Mouse (Mus musculus): ENCODE measurements around the gene Rtbdn. TPM values are rescaled to one million over a fixed set of nuclear protein-coding genes. Genes with fewer than 3 reads are reported as not detected.

Gene Rtbdn
- total RNA-seq, 1 experiment, result 0.13 TPM

DNA sequence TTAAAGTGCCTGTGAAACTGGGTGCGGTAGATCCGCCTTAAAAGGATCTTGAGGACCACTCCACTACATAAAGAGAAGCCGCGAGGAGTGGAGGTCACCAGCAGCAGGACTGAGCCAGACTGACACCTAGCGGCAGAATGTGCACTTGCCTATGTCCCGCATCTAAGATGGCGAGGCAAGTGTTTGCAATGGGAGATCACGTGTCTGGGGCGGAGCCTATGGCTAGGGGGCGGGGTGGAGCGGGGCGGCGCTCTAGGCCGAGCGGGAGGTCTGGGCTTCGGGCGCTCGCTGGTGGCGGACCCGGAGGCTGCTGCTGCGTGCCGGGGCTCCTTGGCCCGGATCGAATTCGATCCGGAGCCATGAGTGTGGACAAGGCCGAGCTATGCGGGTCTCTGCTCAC, 43.6 kb downstream of the Rtbdn start, which contains the start of gene Hook2:
Gene Hook2, plus strand, starts transcription at position 255 of the 400 bp plus-strand sequence.
- Histone ChIP-seq H3K27ac (ENCODE audit: insufficient read depth, low read depth, low read length, poor library complexity, severe bottlenecking) (peak within 1 kb of the TSS; percentile 96), H3K4me3 (ENCODE audit: insufficient read depth in 1 of 2, low read depth in 1 of 2, low read length in 2 of 2, poor library complexity in 1 of 2, severe bottlenecking in 1 of 2) (peak within 1 kb of the TSS; percentile 86 to 89), H3K36me3 (ENCODE audit: control insufficient read depth, insufficient read depth, low read length, poor library complexity, severe bottlenecking) (peaks cover 15% of the 10 kb centered on the region), H3K9me3 (ENCODE audit: control insufficient read depth, insufficient read depth, low read depth, low read length) (no peaks in the 10 kb centered on the region), H3K9ac (ENCODE audit: insufficient read depth, low read depth, low read length, poor library complexity, severe bottlenecking) (peak within 1 kb of the TSS; percentile 97), H3K4me1 (ENCODE audit: control insufficient read depth in 2 of 2, insufficient read depth in 2 of 2, low read length in 2 of 2, poor library complexity in 1 of 2) (peaks cover 9 to 13% of the 10 kb centered on the region in 2 experiments)
- TF ChIP-seq ZC3H11A (IDR thresholded peaks at IDR 0.05; ENCODE audit: borderline replicate concordance, low read depth, low read length) (no peak), HCFC1 (IDR thresholded peaks at IDR 0.05; ENCODE audit: borderline replicate concordance, insufficient read depth, low read length) (0 out of 2 replicates have a peak, but pooled peaks have one; percentile 38)
- in situ Hi-C loops (cut with MboI; ENCODE audit: low sequenced_read_pairs in 2 of 2, unreplicated experiment in 2 of 2), result no loop called here
- peak; percentile 98 for DNase-seq (ENCODE audit: low read depth, low spot score)

DNA sequence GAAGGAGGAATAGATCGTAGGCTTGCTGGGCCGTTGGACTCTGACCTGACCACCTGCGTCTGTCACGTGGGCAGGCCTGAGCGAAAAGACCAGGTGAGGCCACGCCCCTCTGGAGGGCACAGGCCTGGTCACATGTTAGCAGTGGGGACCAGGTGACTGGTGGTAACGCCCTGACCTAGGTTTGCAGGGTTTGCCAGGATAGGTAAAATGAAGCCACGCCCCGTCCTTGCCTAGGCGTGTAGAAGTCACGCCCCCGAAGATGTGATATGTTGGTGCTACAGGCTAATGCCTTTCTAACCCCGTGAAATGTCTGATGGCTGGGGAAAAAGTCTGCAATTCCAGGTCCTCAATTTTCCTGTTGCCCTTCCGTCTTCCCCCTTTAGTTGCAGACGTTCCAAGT, 44.0 kb downstream of the Rtbdn start:
- Histone ChIP-seq H3K36me3 (ENCODE audit: control insufficient read depth, insufficient read depth, low read length, poor library complexity, severe bottlenecking) (peaks cover 15% of the 10 kb centered on the region), H3K4me3 (ENCODE audit: insufficient read depth in 1 of 2, low read depth in 1 of 2, low read length in 2 of 2, poor library complexity in 1 of 2, severe bottlenecking in 1 of 2) (peak overlapping the region; percentile 86 to 89), H3K27ac (ENCODE audit: insufficient read depth, low read depth, low read length, poor library complexity, severe bottlenecking) (peak overlapping the region; percentile 96), H3K9ac (ENCODE audit: insufficient read depth, low read depth, low read length, poor library complexity, severe bottlenecking) (peak overlapping the region; percentile 97), H3K9me3 (ENCODE audit: control insufficient read depth, insufficient read depth, low read depth, low read length) (no peaks in the 10 kb centered on the region), H3K4me1 (ENCODE audit: control insufficient read depth in 2 of 2, insufficient read depth in 2 of 2, low read length in 2 of 2, poor library complexity in 1 of 2) (peaks cover 9 to 13% of the 10 kb centered on the region in 2 experiments)
- TF ChIP-seq HCFC1 (IDR thresholded peaks at IDR 0.05; ENCODE audit: borderline replicate concordance, insufficient read depth, low read length) (no peak), MAFK (IDR thresholded peaks at IDR 0.05; ENCODE audit: insufficient read depth, low read depth, low read length) (no peak), ZC3H11A (IDR thresholded peaks at IDR 0.05; ENCODE audit: borderline replicate concordance, low read depth, low read length) (no peak), ZNF384 (IDR thresholded peaks at IDR 0.05; ENCODE audit: low read depth, low read length) (no peak), CHD2 (IDR thresholded peaks at IDR 0.05; ENCODE audit: low read depth, low read length) (no peak)
- in situ Hi-C loops (cut with MboI; ENCODE audit: low sequenced_read_pairs in 2 of 2, unreplicated experiment in 2 of 2), result no loop called here
- no peak for DNase-seq (ENCODE audit: low read depth, low spot score)

DNA sequence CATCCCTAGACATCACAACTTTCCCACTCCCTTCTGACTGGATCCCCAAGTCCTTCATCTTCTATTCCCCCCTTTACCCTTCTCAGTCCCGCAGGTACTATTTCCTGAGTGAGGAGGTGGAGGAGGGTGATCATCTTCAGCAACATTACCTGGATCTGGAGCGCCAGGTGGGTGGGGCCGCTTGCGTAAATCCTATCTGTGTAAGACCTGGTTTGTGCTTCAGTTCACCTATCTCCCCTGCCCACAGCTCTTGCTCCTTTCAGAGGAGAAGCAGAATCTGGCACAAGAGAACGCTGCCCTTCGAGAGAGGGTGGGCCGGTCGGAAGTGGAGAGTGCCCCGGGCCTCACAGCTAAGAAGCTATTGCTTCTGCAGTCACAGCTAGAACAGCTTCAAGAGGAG, 47.6 kb downstream of the Rtbdn start:
- H3K27ac ChIP-seq (ENCODE audit: insufficient read depth, low read depth, low read length, poor library complexity, severe bottlenecking), result no peak overlapping the region
- no peak overlapping the region for H3K9ac ChIP-seq (ENCODE audit: insufficient read depth, low read depth, low read length, poor library complexity, severe bottlenecking)
- TF ChIP-seq ZNF384 (IDR thresholded peaks at IDR 0.05; ENCODE audit: low read depth, low read length) (no peak), CHD2 (IDR thresholded peaks at IDR 0.05; ENCODE audit: low read depth, low read length) (no peak), HCFC1 (IDR thresholded peaks at IDR 0.05; ENCODE audit: borderline replicate concordance, insufficient read depth, low read length) (no peak), ZC3H11A (IDR thresholded peaks at IDR 0.05; ENCODE audit: borderline replicate concordance, low read depth, low read length) (no peak), MAFK (IDR thresholded peaks at IDR 0.05; ENCODE audit: insufficient read depth, low read depth, low read length) (no peak)
- peaks cover 0 to 15% of the 10 kb centered on the region in 2 experiments; a peak in 3 of 4 replicates for H3K4me1 ChIP-seq (ENCODE audit: control insufficient read depth in 2 of 2, insufficient read depth in 2 of 2, low read length in 2 of 2, poor library complexity in 1 of 2)
- H3K36me3 ChIP-seq (ENCODE audit: control insufficient read depth, insufficient read depth, low read length, poor library complexity, severe bottlenecking), result peaks cover 32% of the 10 kb centered on the region
- DNase-seq (ENCODE audit: low read depth, low spot score), result no peak
- no peak overlapping the region for H3K4me3 ChIP-seq (ENCODE audit: insufficient read depth in 1 of 2, low read depth in 1 of 2, low read length in 2 of 2, poor library complexity in 1 of 2, severe bottlenecking in 1 of 2)
- no peaks in the 10 kb centered on the region for H3K9me3 ChIP-seq (ENCODE audit: control insufficient read depth, insufficient read depth, low read depth, low read length)
- in situ Hi-C loops (cut with MboI; ENCODE audit: low sequenced_read_pairs in 2 of 2, unreplicated experiment in 2 of 2), result no loop called here

DNA sequence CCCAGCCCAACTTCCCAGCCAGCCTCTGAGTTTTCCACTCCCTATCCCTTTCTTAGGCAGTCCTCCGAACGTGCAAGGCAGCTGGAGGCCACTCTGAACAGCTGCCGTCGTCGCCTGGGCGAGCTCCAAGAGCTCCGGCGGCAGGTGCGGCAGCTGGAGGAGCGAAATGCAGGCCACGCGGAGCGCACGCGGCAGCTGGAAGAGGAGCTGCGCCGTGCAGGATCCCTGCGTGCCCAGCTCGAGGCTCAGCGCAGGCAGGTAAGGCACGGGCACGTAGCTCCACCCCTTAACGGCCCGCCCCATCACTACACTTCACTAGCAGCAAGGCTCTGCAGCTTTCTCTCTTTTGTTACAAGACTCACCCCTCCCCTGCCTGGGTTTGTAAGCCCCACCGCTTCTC, 48.9 kb downstream of the Rtbdn start:
- Histone ChIP-seq H3K9me3 (ENCODE audit: control insufficient read depth, insufficient read depth, low read depth, low read length) (no peaks in the 10 kb centered on the region), H3K27ac (ENCODE audit: insufficient read depth, low read depth, low read length, poor library complexity, severe bottlenecking) (no peak overlapping the region), H3K36me3 (ENCODE audit: control insufficient read depth, insufficient read depth, low read length, poor library complexity, severe bottlenecking) (peaks cover 34% of the 10 kb centered on the region), H3K4me1 (ENCODE audit: control insufficient read depth in 2 of 2, insufficient read depth in 2 of 2, low read length in 2 of 2, poor library complexity in 1 of 2) (peaks cover 0 to 15% of the 10 kb centered on the region in 2 experiments; a peak in 3 of 4 replicates), H3K9ac (ENCODE audit: insufficient read depth, low read depth, low read length, poor library complexity, severe bottlenecking) (peak overlapping the region; percentile 71; the same call in 1 of the 2 replicates), H3K4me3 (ENCODE audit: insufficient read depth in 1 of 2, low read depth in 1 of 2, low read length in 2 of 2, poor library complexity in 1 of 2, severe bottlenecking in 1 of 2) (peak overlapping the region in 1 of 2 experiments; percentile 32; a peak in 2 of 4 replicates)
- no peak for DNase-seq (ENCODE audit: low read depth, low spot score)
- in situ Hi-C loops (cut with MboI; ENCODE audit: low sequenced_read_pairs in 2 of 2, unreplicated experiment in 2 of 2), result no loop called here
- TF ChIP-seq CHD2 (IDR thresholded peaks at IDR 0.05; ENCODE audit: low read depth, low read length), result no peak
- TF ChIP-seq ZC3H11A (IDR thresholded peaks at IDR 0.05; ENCODE audit: borderline replicate concordance, low read depth, low read length), result no peak
- no peak for TF ChIP-seq HCFC1 (IDR thresholded peaks at IDR 0.05; ENCODE audit: borderline replicate concordance, insufficient read depth, low read length)
- no peak for TF ChIP-seq ZNF384 (IDR thresholded peaks at IDR 0.05; ENCODE audit: low read depth, low read length)
- TF ChIP-seq MAFK (IDR thresholded peaks at IDR 0.05; ENCODE audit: insufficient read depth, low read depth, low read length), result no peak

DNA sequence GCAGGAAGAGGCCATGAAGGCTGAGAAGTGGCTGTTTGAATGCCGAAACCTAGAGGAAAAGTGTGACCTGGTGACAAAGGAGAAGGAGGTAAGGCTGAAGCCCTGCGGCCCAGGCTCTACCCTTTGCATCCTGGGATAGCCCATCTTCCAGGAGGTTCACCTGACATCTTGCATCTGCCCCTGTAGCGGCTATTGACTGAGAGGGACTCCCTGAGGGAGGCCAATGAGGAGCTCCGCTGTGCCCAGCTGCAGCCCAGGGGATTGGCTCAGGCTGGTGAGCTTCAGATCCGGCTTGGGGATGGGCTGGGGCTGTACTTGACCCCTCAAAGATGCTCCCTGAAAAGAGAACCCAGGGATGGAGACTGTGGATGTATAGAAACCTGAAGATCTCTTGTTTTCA, 50.2 kb downstream of the Rtbdn start:
- in situ Hi-C loops (cut with MboI; ENCODE audit: low sequenced_read_pairs in 2 of 2, unreplicated experiment in 2 of 2), result no loop called here
- no peak for DNase-seq (ENCODE audit: low read depth, low spot score)

More for the DNA sequence above, 50.2 kb downstream of the Rtbdn start:
- no peak overlapping the region for H3K27ac ChIP-seq (ENCODE audit: insufficient read depth, low read depth, low read length, poor library complexity, severe bottlenecking)
- H3K4me3 ChIP-seq (ENCODE audit: insufficient read depth in 1 of 2, low read depth in 1 of 2, low read length in 2 of 2, poor library complexity in 1 of 2, severe bottlenecking in 1 of 2), result no peak overlapping the region
- TF ChIP-seq MAFK (IDR thresholded peaks at IDR 0.05; ENCODE audit: insufficient read depth, low read depth, low read length) (no peak), HCFC1 (IDR thresholded peaks at IDR 0.05; ENCODE audit: borderline replicate concordance, insufficient read depth, low read length) (no peak), ZNF384 (IDR thresholded peaks at IDR 0.05; ENCODE audit: low read depth, low read length) (no peak), ZC3H11A (IDR thresholded peaks at IDR 0.05; ENCODE audit: borderline replicate concordance, low read depth, low read length) (no peak), CHD2 (IDR thresholded peaks at IDR 0.05; ENCODE audit: low read depth, low read length) (no peak)
- peaks cover 37% of the 10 kb centered on the region for H3K36me3 ChIP-seq (ENCODE audit: control insufficient read depth, insufficient read depth, low read length, poor library complexity, severe bottlenecking)
- H3K4me1 ChIP-seq (ENCODE audit: control insufficient read depth in 2 of 2, insufficient read depth in 2 of 2, low read length in 2 of 2, poor library complexity in 1 of 2), result peaks cover 0 to 17% of the 10 kb centered on the region in 2 experiments; a peak in 3 of 4 replicates
- no peak overlapping the region for H3K9ac ChIP-seq (ENCODE audit: insufficient read depth, low read depth, low read length, poor library complexity, severe bottlenecking)
- H3K9me3 ChIP-seq (ENCODE audit: control insufficient read depth, insufficient read depth, low read depth, low read length), result no peaks in the 10 kb centered on the region

Data from ES-E14 (cell line).